Mouse (Mus musculus) testis, adult 2 months (tissue): Measurements from ENCODE around the gene Cpn1. TPM values are rescaled to one million over a fixed set of nuclear protein-coding genes. Genes with fewer than 3 reads are reported as not detected.

Experiments
- H3K27ac ChIP-seq: fragments of 200-500 bp; 2 replicates; pipeline ENCODE4 v1.5.1; 2012; ENCODE audit warnings: low read depth, low read length; ENCODE audit not compliant: control insufficient read depth, insufficient read depth
- H3K27me3 ChIP-seq: fragments of 200-500 bp; 2 replicates; pipeline ENCODE4 v1.6.1; 2012; ENCODE audit warnings: mild to moderate bottlenecking, low read length, moderate library complexity; ENCODE audit not compliant: control insufficient read depth, insufficient read depth
- H3K36me3 ChIP-seq: fragments of 200-500 bp; 2 replicates; pipeline ENCODE4 v1.6.1; 2012; ENCODE audit warnings: mild to moderate bottlenecking, low read length; ENCODE audit not compliant: control insufficient read depth, insufficient read depth
- H3K4me1 ChIP-seq: fragments of 200-500 bp; 2 replicates; pipeline ENCODE4 v1.6.1; 2012; ENCODE audit warnings: low read length; ENCODE audit not compliant: control insufficient read depth, insufficient read depth
- H3K4me3 ChIP-seq: fragments of 200-500 bp; 2 replicates; pipeline ENCODE4 v1.5.1; 2012; ENCODE audit warnings: low read depth, mild to moderate bottlenecking, low read length, moderate library complexity, mixed read lengths; ENCODE audit not compliant: control insufficient read depth
- CTCF ChIP-seq: fragments of 200-500 bp; IDR thresholded peaks from 2 replicates; pipeline ENCODE4 v1.5.1; 2012; ENCODE audit warnings: low read depth, mild to moderate bottlenecking, inconsistent platforms, low read length, moderate library complexity; ENCODE audit not compliant: control insufficient read depth, insufficient read depth, insufficient replicate concordance
- POLR2A ChIP-seq: fragments of 200-500 bp; IDR thresholded peaks from 2 replicates; pipeline ENCODE4 v1.6.1; 2012; ENCODE audit warnings: low read depth, mild to moderate bottlenecking, inconsistent platforms, low read length, moderate library complexity; ENCODE audit not compliant: control insufficient read depth
- polyA plus RNA-seq: library from polyadenylated mRNA; depleted of rRNA; stranded (reverse); fragments of >200 nt; gene quantifications from 2 replicates; pipeline ENCODE4 v1.2.3, GENCODE M21; 2012

The Cpn1 gene
- polyA plus RNA-seq, 1 experiment = 6.5 TPM

DNA sequence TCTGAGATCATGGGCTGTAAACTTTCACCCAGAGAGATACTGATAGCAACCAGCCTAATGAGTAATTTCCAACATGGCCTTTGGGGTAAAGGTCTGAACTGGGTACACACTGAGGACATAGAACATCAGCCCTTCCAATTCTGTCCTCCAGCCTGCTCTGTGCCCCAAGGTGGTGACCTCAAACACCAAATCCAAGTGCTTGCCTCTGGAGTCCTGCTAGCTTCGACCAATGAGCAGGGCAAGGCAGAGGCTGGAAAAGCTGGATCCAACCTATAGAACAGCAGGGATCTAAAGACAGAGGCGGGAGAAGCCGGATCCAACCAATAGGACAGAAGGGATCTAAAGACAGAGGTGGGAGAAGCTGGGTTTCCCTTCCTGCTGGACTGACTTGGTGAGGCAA lies 67.5 kb downstream of the Cpn1 start:
- Histone ChIP-seq H3K4me1 (peaks cover 16% of the 10 kb centered on the region), H3K27ac (no peak overlapping the region), H3K27me3 (no peaks in the 10 kb centered on the region), H3K4me3 (no peak overlapping the region), H3K36me3 (no peaks in the 10 kb centered on the region)
- TF ChIP-seq POLR2A = no peak

DNA sequence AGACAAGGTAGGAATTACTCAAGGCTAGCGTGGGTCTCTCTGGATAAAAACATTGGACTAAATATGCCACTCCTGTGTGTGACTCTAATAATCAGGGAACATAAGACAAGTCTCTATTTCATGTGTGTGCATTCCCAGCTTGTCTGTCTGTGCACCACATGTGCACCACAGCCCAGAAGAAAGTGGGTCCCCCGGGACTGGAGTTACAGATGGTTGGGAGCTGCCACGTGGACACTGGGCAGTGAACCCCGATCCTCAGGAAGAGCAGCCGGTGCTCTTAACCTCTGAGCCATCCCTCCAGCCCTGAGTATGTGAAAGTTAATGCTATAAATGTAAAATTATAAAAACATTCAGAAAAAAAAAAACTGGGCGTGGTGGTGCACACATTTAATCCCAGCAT lies 68.6 kb downstream of the Cpn1 start:
- no peak overlapping the region for H3K27ac ChIP-seq
- TF ChIP-seq POLR2A = no peak
- TF ChIP-seq CTCF = no peak

DNA sequence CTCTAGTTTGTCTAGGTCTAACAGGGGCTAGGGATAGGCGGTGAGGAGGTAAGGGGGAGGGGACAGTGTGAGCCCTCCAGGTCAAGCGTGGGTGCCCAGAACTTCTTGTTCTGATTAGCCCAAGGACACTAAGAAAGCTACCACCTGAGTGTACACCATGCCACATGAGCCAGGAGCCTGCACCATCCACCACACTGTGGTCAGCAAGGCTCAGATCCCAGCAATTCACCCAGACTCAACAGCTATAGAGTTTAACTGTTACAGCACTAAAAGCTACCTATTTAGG lies 69.0 kb downstream of the Cpn1 start:
- Histone ChIP-seq H3K27me3 (no peaks in the 10 kb centered on the region), H3K4me3 (no peak overlapping the region), H3K27ac (no peak overlapping the region), H3K36me3 (no peaks in the 10 kb centered on the region), H3K4me1 (peaks cover 14% of the 10 kb centered on the region)
- TF ChIP-seq POLR2A = no peak

More for the DNA sequence above, 68.6 kb downstream of the Cpn1 start:
- H3K4me1 ChIP-seq = peaks cover 16% of the 10 kb centered on the region
- H3K27me3 ChIP-seq = no peaks in the 10 kb centered on the region
- H3K4me3 ChIP-seq = no peak overlapping the region
- H3K36me3 ChIP-seq = no peaks in the 10 kb centered on the region

DNA sequence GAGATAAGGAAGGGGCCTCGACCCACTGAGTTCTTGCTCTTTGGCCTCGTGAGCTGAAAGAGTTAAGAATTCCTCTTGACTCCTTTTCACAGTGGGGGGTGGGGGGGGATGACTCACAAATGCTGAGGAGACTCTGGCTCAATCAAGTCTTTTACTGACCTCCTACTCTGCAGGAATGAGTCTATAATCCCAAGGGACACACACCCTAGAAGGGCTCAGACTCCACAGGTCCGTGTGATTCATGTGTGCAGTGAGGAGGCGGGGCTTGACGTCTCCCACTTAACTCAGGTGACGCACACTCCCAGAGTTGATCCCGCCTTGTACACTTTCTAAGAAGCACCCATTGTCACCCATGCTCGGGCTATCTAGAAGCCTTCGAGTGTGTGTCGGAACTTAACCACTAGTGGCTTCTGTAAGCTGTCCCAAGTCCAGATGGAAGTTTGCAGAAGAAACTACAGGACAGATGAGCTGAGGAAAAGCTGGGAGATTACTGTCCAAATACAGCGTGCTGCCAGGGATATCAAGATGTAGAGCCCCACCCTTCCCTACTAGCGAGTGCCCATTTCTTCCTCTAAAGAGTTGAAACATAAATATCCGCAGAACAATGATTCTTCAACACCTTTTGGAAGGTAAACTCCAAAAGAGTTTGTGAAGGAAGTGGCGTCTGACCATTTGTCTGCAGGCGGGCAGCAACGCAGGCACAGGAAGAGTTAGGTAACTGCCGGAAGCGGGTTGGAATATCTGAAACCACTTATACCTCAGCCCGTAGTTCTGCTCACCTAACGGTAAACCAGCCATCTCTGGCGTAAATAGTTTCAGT lies 69.6 kb downstream of the Cpn1 start:
- H3K36me3 ChIP-seq = no peaks in the 10 kb centered on the region
- no peak for TF ChIP-seq CTCF
- TF ChIP-seq POLR2A = no peak
- H3K27ac ChIP-seq = no peak overlapping the region
- no peak overlapping the region for H3K4me3 ChIP-seq
- H3K4me1 ChIP-seq = peaks cover 14% of the 10 kb centered on the region
- no peaks in the 10 kb centered on the region for H3K27me3 ChIP-seq

DNA sequence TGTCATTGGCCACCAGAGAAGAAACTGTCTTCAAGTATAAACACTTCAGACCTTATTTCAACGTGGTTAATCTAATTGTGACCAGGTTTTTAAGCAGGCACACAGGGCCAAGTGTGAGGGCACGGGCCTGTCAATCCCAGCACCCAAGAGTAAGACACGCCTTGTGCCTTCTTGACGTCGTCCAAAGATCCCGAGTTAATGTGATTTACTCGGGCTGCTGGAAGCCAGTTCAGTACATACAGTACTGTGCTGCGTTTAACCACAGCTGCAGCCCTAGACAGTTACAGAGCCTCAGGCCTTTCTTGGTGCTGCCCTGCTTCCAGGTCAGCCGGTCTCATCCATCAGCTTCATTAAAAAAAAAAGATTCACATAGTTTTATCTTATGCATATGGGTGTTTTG lies 70.9 kb downstream of the Cpn1 start:
- H3K27ac ChIP-seq = no peak overlapping the region
- H3K4me1 ChIP-seq = peaks cover 8% of the 10 kb centered on the region
- H3K27me3 ChIP-seq = no peaks in the 10 kb centered on the region
- H3K36me3 ChIP-seq = no peaks in the 10 kb centered on the region
- TF ChIP-seq CTCF = no peak
- no peak for TF ChIP-seq POLR2A
- no peak overlapping the region for H3K4me3 ChIP-seq

DNA sequence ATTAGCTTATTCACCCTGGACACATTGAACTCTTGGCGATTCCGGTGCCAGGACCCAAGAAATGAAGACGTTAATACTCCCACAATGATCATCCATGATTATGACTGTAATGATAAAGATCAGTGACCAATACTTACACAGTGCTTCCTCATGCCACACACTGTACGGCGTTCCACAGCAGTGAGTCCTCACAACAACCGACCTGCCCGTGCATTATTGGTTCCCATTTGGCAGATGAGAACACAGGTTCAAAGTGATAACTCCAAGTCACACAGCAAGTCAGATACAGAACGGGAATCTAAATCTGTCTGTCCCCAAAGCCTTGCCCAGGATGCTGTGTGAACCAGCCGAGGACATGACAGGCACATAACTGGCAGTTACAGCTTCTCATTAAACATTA lies 71.4 kb downstream of the Cpn1 start:
- no peaks in the 10 kb centered on the region for H3K27me3 ChIP-seq
- H3K36me3 ChIP-seq = no peaks in the 10 kb centered on the region
- peaks cover 6% of the 10 kb centered on the region for H3K4me1 ChIP-seq
- no peak overlapping the region for H3K4me3 ChIP-seq
- TF ChIP-seq CTCF (no peak), POLR2A (no peak)
- no peak overlapping the region; the same call in 1 of the 2 replicates for H3K27ac ChIP-seq

DNA sequence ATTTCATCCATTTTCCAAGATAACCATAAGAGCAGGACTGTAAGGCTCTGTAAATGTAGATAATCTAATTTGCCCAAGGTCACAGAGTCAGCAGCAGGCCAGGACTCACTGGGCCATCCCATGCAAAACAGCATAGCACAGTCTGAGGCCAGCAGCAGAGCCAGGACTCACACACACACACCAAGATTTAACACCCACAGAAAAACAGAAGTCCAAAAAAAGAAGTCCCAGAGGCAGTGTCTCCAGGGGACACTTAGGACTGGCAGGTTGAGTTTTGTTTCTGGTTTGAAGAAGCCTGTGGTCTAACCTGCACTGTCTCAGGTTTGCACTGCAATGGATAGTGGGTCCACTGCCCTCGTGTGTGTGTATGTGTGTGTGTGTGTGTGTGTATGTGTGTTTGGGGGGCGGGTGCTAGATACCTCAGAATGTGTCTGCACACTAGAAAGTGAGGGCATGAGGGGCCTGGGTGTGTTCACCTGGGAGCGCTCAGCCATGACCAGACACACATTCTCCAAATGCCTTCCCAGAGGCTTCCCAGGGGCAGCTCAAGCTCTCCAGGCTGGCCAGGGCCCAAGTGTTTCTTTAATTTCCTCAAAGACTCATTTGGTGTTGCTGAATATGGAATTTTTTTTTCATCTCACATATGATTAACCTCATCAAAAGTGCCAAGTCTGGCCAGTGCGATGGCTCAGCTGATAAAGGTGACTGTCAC lies 73.4 kb downstream of the Cpn1 start:
- Histone ChIP-seq H3K4me3 (no peak overlapping the region), H3K4me1 (no peaks in the 10 kb centered on the region; the same call in 1 of the 2 replicates), H3K36me3 (no peaks in the 10 kb centered on the region), H3K27me3 (no peaks in the 10 kb centered on the region), H3K27ac (no peak overlapping the region)
- TF ChIP-seq CTCF (no peak), POLR2A (no peak)
